Mouse (Mus musculus) layer of hippocampus, adult 9-11 months (tissue): ENCODE results near the gene Gna12.

Experiments used
- DNase-seq: peaks from one replicate; pipeline ENCODE4 v3.0.0; 2022

Gna12 gene

GRCm38 (mm10) chr5:140794753-140795152, 35.5 kb downstream of the Gna12 start:
- no peak for DNase-seq

- DNase-seq: no peak
These were observed 38.0 kb downstream of the Gna12 start for GRCm38 (mm10) chr5:140792233-140792632.

GRCm38 (mm10) chr5:140790937-140791877, 39.0 kb downstream of the Gna12 start:
- DNase-seq: peak; percentile 69

GRCm38 (mm10) chr5:140790392-140790791, 39.8 kb downstream of the Gna12 start:
- no peak for DNase-seq

- no peak for DNase-seq
These were observed 40.7 kb downstream of the Gna12 start for GRCm38 (mm10) chr5:140789561-140789960.

- no peak for DNase-seq
These were observed 44.9 kb downstream of the Gna12 start for GRCm38 (mm10) chr5:140785240-140785872.

GRCm38 (mm10) chr5:140784288-140784687, 45.9 kb downstream of the Gna12 start:
- DNase-seq: no peak

- no peak for DNase-seq
These were observed 46.7 kb downstream of the Gna12 start for GRCm38 (mm10) chr5:140783577-140783976.

- DNase-seq: no peak
These were observed 48.2 kb downstream of the Gna12 start for GRCm38 (mm10) chr5:140781886-140782572.

- no peak for DNase-seq
These were observed 49.1 kb downstream of the Gna12 start for GRCm38 (mm10) chr5:140781122-140781521.

- no peak for DNase-seq
These were observed 53.3 kb downstream of the Gna12 start for GRCm38 (mm10) chr5:140776968-140777367.

GRCm38 (mm10) chr5:140775111-140775510, 55.1 kb downstream of the Gna12 start:
- DNase-seq: no peak

- DNase-seq: no peak
These were observed 58.1 kb downstream of the Gna12 start for GRCm38 (mm10) chr5:140772158-140772557.

- no peak for DNase-seq
These were observed 58.6 kb downstream of the Gna12 start for GRCm38 (mm10) chr5:140771612-140772011.

- DNase-seq: peak; percentile 95
These were observed 61.9 kb downstream of the Gna12 start for GRCm38 (mm10) chr5:140768333-140768732.

GRCm38 (mm10) chr5:140767704-140768141, 62.5 kb downstream of the Gna12 start:
- peak; percentile 94 for DNase-seq

- DNase-seq: no peak
These were observed 63.7 kb downstream of the Gna12 start for GRCm38 (mm10) chr5:140766566-140766965.

- DNase-seq: peak; percentile 79
These were observed 65.2 kb downstream of the Gna12 start for GRCm38 (mm10) chr5:140764921-140765613.

GRCm38 (mm10) chr5:140762540-140762939, 67.7 kb downstream of the Gna12 start:
- DNase-seq: no peak

- DNase-seq: no peak
These were observed 71.4 kb downstream of the Gna12 start for GRCm38 (mm10) chr5:140758864-140759263.

GRCm38 (mm10) chr5:140753223-140753622, 77.0 kb downstream of the Gna12 start:
- no peak for DNase-seq

GRCm38 (mm10) chr5:140752639-140753038, 77.6 kb downstream of the Gna12 start:
- DNase-seq: no peak

- DNase-seq: no peak
These were observed 78.2 kb downstream of the Gna12 start for GRCm38 (mm10) chr5:140752041-140752440.
